Mouse (Mus musculus) forebrain, embryonic 10.5 days (tissue): ENCODE results near the gene Olfr392. TPM values are rescaled to one million over a fixed set of nuclear protein-coding genes. Genes with fewer than 3 reads are reported as not detected.

ENCODE experiments used
- DNase-seq: peaks from one replicate; pipeline ENCODE4 v3.0.0-alpha.2; 2017; ENCODE audit warnings: low spot score; ENCODE audit errors: extremely low spot score
- H3K27ac ChIP-seq: fragments of 300-500 bp; sonication (generic); 2 replicates; pipeline ENCODE4 v1.5.1; 2016; ENCODE audit warnings: mild to moderate bottlenecking
- H3K27me3 ChIP-seq: fragments of 300-500 bp; sonication (generic); 2 replicates; pipeline ENCODE4 v1.6.1; 2016; ENCODE audit warnings: mild to moderate bottlenecking; ENCODE audit not compliant: poor library complexity, severe bottlenecking
- H3K36me3 ChIP-seq: fragments of 300-500 bp; sonication (generic); replicated peaks from 2 replicates; pipeline ENCODE4 v1.6.1; 2016; ENCODE audit warnings: mild to moderate bottlenecking, moderate library complexity
- H3K4me1 ChIP-seq: fragments of 300-500 bp; sonication (generic); 2 replicates; pipeline ENCODE4 v1.6.1; 2016
- H3K4me3 ChIP-seq: fragments of 300-500 bp; sonication (generic); 2 replicates; pipeline ENCODE4 v1.5.1; 2016; ENCODE audit warnings: mild to moderate bottlenecking, moderate library complexity
- H3K9me3 ChIP-seq: fragments of 300-500 bp; sonication (generic); 2 replicates; pipeline ENCODE4 v1.6.1; 2016; ENCODE audit warnings: mild to moderate bottlenecking, moderate library complexity
- WGBS: fragments of 180-500 bp; shearing (Covaris S2); methylation state at CpG from one replicate; pipeline ENCODE4 v1.1.7; 2016; 5-methylcytosine and 5-hydroxymethylcytosine counted together
- polyA plus RNA-seq: library from polyadenylated mRNA; unstranded; fragments of >200 nt; fragmentation: Nextera tagmentation; extraction: Ambion mirVana; gene quantifications from 2 replicates; pipeline ENCODE4 v1.2.1, GENCODE M21; 2016

Olfr392 gene
- not detected in 2 replicates for polyA plus RNA-seq

DNA sequence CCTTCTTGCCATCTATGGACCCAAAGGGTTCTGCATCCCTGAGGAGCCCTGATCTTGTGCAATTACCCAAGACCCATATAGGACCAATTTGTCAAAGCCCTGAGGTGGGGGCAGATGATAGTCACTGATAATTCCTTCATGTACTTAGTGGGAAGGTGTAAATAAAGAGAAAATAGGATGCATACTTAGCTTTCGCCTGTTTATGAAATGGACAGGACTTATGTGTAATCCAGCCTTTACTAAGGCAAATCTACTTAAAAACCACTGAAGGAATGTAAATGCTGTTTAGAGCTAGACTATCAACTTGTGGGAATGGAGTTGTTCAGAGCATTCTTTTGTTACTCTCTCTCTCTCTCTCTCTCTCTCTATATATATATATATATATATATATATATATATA is at the start of gene Olfr392:
Olfr392 (minus strand) TSS at position 101 of the 400 bp plus-strand sequence.
- Histone ChIP-seq H3K27me3 (no peaks in the 10 kb centered on the region), H3K4me3 (no peak within 1 kb of the TSS), H3K36me3 (no peaks in the 10 kb centered on the region), H3K9me3 (peaks cover 32% of the 10 kb centered on the region; the same call in 1 of the 2 replicates), H3K4me1 (no peaks in the 10 kb centered on the region), H3K27ac (no peak within 1 kb of the TSS)
- 83% methylated on average over 1 of the region's 1 CpGs for WGBS
- DNase-seq = no peak

- no peaks in the 10 kb centered on the region for H3K36me3 ChIP-seq
- peaks cover 16% of the 10 kb centered on the region; the same call in 1 of the 2 replicates for H3K9me3 ChIP-seq
- H3K27ac ChIP-seq = no peak within 1 kb of the TSS
- no peak within 1 kb of the TSS for H3K4me3 ChIP-seq
- H3K27me3 ChIP-seq = no peaks in the 10 kb centered on the region
- DNase-seq = no peak
- no peaks in the 10 kb centered on the region for H3K4me1 ChIP-seq
Measured at GRCm38 (mm10) chr11:73851354-73851753, 34.5 kb upstream of the Olfr392 start, which contains the start of gene Olfr393. Gene Olfr393, minus strand, starts transcription at chr11:73851454.

DNA sequence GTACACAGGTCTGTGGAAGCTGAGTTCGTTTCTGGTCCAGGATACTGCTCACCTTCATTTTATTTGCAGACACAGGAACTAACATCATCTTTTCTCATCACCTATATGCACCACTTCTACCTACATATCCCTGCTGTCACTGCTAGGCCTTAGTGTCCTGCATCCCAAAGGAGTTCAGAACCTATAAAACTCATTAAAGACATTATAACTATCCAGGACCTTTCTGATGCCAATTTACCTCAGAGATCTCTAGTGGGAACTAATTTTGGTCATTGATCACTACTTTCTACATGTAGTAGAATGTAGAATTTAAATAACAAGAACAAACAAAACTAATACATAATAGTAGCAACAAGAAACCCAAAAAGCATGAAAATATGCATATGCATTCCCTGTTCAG is 13.9 kb downstream of the Olfr392 start, which contains the start of gene Olfr391-ps:
Olfr391-ps (minus strand) TSS at position 101 of the 400 bp plus-strand sequence.
- 26% methylated on average over 1 of the region's 1 CpGs for WGBS
- no peak within 1 kb of the TSS for H3K4me3 ChIP-seq
- no peaks in the 10 kb centered on the region for H3K4me1 ChIP-seq
- H3K27me3 ChIP-seq = no peaks in the 10 kb centered on the region
- DNase-seq = no peak
- H3K27ac ChIP-seq = no peak within 1 kb of the TSS
- peaks cover 30% of the 10 kb centered on the region for H3K9me3 ChIP-seq
- no peaks in the 10 kb centered on the region for H3K36me3 ChIP-seq

DNA sequence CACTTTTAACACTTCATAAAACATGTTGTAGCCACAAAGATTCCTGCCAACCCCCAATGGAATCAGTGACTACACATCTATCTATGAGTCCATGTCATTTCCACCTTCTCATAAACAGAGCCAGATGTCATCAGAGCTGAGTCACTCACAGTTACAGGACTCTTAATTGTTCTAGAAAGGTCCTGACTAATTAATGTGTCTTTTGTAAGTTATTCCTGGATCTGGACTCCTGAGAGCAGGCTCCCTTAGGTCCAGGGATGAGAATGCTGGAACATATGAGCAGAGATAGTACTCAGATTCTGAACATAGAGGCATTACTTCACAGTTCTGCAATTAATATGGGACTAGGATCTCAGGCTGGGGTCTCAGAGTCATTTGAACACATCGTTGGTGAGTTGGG is 34.2 kb downstream of the Olfr392 start, which contains the start of gene Olfr390:
Olfr390 (plus strand) TSS at position 301 of the 400 bp plus-strand sequence.
- H3K4me1 ChIP-seq = no peaks in the 10 kb centered on the region
- H3K4me3 ChIP-seq = no peak within 1 kb of the TSS
- DNase-seq = no peak
- no peak within 1 kb of the TSS for H3K27ac ChIP-seq
- peaks cover 27% of the 10 kb centered on the region for H3K9me3 ChIP-seq
- WGBS = 65% methylated on average over 1 of the region's 1 CpGs
- no peaks in the 10 kb centered on the region for H3K36me3 ChIP-seq
- no peaks in the 10 kb centered on the region for H3K27me3 ChIP-seq

GRCm38 (mm10) chr11:73780613-73781012 is 36.2 kb downstream of the Olfr392 start, which contains the start of gene Olfr389:
Gene Olfr389, minus strand, starts transcription at chr11:73780713.
- Histone ChIP-seq H3K27ac (no peak within 1 kb of the TSS), H3K36me3 (no peaks in the 10 kb centered on the region), H3K9me3 (peaks cover 23% of the 10 kb centered on the region), H3K27me3 (no peaks in the 10 kb centered on the region), H3K4me1 (no peaks in the 10 kb centered on the region), H3K4me3 (no peak within 1 kb of the TSS)
- WGBS = 84% methylated on average over 1 of the region's 1 CpGs
- no peak for DNase-seq

Other genes starting within 250 kb of the Olfr392 start
- gene Olfr385, start 224.0 kb downstream of the Olfr392 start, polyA plus RNA-seq = not detected in 2 replicates
- gene Olfr384, start 218.5 kb downstream of the Olfr392 start, polyA plus RNA-seq = not detected in 2 replicates
- gene Zfp735, start 128.3 kb downstream of the Olfr392 start, polyA plus RNA-seq = not detected in 2 replicates
- gene Olfr389, start 36.3 kb downstream of the Olfr392 start, polyA plus RNA-seq = not detected in 2 replicates
- gene Olfr390, start 34.1 kb downstream of the Olfr392 start, polyA plus RNA-seq = not detected in 2 replicates
- gene Olfr391-ps, start 14.0 kb downstream of the Olfr392 start, polyA plus RNA-seq = not detected in 2 replicates
- not detected in 2 replicates for gene Olfr393, start 34.4 kb upstream of the Olfr392 start, polyA plus RNA-seq
- not detected in 2 replicates for gene Olfr394, start 73.7 kb upstream of the Olfr392 start, polyA plus RNA-seq
- gene Olfr395, start 92.2 kb upstream of the Olfr392 start, polyA plus RNA-seq = not detected in 2 replicates
- gene Olfr23, start 119.6 kb upstream of the Olfr392 start, polyA plus RNA-seq = not detected in 2 replicates
- gene Olfr397, start 143.8 kb upstream of the Olfr392 start, polyA plus RNA-seq = not detected in 2 replicates
- not detected in 2 replicates for gene Olfr398, start 173.4 kb upstream of the Olfr392 start, polyA plus RNA-seq
- gene Olfr139, start 239.5 kb upstream of the Olfr392 start, polyA plus RNA-seq = not detected in 2 replicates
- not detected in 2 replicates for gene Olfr399, start 239.6 kb upstream of the Olfr392 start, polyA plus RNA-seq